Mouse (Mus musculus) CH12.LX (cell line): ENCODE results near the gene Uck2.

ENCODE experiments used
- CTCF ChIP-seq, 2 experiments: IDR thresholded peaks in 1 of 2; conservative IDR thresholded peaks in 1 of 2; 2 replicates each; pipeline ENCODE4 v1.5.1; 2011 to 2012; ENCODE audit warnings: low read depth in 2 of 2, low read length in 2 of 2, improper control_type of control experiment in 1 of 2, inconsistent platforms in 1 of 2, mild to moderate bottlenecking in 1 of 2, moderate library complexity in 1 of 2
- E2F4 ChIP-seq: IDR thresholded peaks from 2 replicates; pipeline ENCODE4 v1.6.1; 2011; ENCODE audit warnings: low read depth, low read length, improper control_type of control experiment; ENCODE audit not compliant: insufficient replicate concordance
- IRF4 ChIP-seq: IDR thresholded peaks from 2 replicates; pipeline ENCODE4 v1.6.1; 2014; ENCODE audit warnings: low read depth, mild to moderate bottlenecking, inconsistent platforms, low read length, improper control_type of control experiment
- POLR2A ChIP-seq: IDR thresholded peaks from 2 replicates; pipeline ENCODE4 v1.6.1; 2011; ENCODE audit warnings: low read depth, mild to moderate bottlenecking, improper control_type of control experiment, low read length
- TCF12 ChIP-seq: IDR thresholded peaks from 2 replicates; pipeline ENCODE4 v1.6.1; 2014; ENCODE audit warnings: low read depth, mild to moderate bottlenecking, inconsistent platforms, low read length, improper control_type of control experiment
- USF1 ChIP-seq: IDR thresholded peaks from 2 replicates; pipeline ENCODE4 v1.6.1; 2014; ENCODE audit warnings: low read depth, mild to moderate bottlenecking, inconsistent platforms, low read length, improper control_type of control experiment
- ZC3H11A ChIP-seq: IDR thresholded peaks from 2 replicates; pipeline ENCODE4 v1.6.1; 2012; ENCODE audit warnings: low read depth, mild to moderate bottlenecking, inconsistent platforms, low read length, improper control_type of control experiment

DNA sequence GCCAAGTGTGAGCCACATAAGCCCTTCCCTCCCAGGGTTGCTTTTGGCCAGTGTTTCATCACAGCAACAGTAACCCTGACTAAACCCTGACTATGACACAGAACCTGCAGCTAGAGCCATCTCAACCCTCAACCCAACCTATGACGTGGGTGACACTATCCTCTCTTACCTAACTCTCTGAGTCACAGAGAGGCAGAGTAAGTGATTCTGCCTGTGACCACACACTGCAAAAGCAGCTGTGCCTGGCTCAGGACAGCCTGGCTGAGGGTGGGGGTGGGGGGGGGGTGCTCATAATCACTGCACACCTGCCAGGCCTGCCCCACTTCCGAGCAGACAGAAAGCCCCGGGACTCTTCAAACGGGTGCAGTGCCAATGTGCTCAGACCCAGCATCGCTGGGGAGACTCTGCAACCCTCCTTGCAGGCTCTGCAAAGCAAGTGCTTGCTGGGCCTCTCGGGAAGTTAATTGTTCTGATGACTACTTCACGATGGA is 42.9 kb downstream of the Uck2 start:
- no peak for TF ChIP-seq E2F4
- TF ChIP-seq TCF12: 0 out of 2 replicates have a peak, but pooled peaks have one; percentile 35
- TF ChIP-seq USF1: no peak
- TF ChIP-seq POLR2A: 0 out of 2 replicates have a peak, but pooled peaks have one; percentile 5
- TF ChIP-seq ZC3H11A: no peak
- TF ChIP-seq IRF4: no peak
- no peak for TF ChIP-seq CTCF (conservative IDR thresholded peaks at IDR 0.05 in 1 of 2, IDR thresholded peaks at IDR 0.05 in 1 of 2; ENCODE audit: low read depth in 2 of 2, low read length in 2 of 2)
